Mouse (Mus musculus) spleen, adult 12 weeks (tissue): Measurements from ENCODE around the gene Ankrd55.

Source experiments
- DNase-seq: peaks from one replicate; pipeline ENCODE4 v3.0.0; 2022; ENCODE audit warnings: low spot score

The Ankrd55 gene

DNA sequence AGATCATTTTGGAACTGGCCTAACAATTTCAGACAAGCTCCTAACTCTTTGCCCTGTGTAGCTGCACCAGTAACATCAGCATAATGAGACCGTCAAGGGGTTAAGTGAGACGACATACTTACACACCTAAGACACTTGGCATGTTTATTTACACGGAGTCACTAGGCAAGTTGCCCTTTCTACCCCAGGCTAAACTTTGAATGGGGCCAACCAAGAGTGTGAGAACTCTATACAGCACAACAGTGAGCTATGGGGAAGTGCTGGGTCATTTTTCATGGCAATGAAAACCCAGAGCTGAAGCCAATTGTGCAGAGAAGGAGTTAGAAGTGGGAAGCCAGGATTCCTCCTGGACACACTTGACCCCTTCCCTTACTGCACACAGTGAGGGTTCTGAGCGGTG is 94.2 kb downstream of the Ankrd55 start:
- DNase-seq: no peak

- DNase-seq: no peak
Measured at GRCm38 (mm10) chr13:112382956-112383355, 94.7 kb downstream of the Ankrd55 start.

DNA sequence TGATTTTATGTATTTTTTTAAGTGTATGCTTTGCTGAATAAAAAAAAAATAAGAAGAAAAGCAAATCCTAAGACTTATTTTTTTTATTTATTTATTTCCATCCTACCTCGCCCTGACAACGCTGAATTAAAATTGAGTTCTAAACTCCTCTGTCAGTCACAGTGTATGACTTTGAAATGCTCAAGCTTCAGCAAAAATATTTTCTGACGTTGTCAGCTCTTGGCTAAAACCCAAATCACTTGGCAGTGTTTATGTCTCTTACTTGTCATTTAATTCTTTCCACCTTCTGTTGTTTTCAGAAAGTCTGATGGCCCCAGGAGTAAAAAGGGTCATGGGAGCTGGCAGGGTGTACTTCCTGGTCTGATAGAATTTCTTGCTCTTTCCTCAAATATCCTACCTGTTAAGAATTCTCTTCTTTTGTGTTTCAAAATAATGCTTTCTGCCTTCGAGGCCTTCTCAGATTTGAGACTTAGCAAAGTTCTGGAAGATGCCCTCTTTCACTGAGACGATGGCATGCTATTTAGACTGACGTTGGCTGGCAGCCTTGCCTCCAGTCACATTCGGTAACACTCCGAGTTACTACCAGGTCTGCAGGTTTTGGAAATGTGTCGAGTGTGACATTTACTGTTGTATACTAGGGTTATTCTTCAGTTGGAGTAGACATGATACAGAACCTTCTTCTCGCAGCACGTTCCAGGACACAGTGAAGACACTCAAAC is 95.8 kb downstream of the Ankrd55 start:
- DNase-seq: no peak

- no peak for DNase-seq
Measured at GRCm38 (mm10) chr13:112385040-112385439, 96.8 kb downstream of the Ankrd55 start.

GRCm38 (mm10) chr13:112386494-112387075 is 98.3 kb downstream of the Ankrd55 start:
- DNase-seq: no peak

- no peak for DNase-seq
Measured at GRCm38 (mm10) chr13:112387279-112387678, 99.0 kb downstream of the Ankrd55 start.

DNA sequence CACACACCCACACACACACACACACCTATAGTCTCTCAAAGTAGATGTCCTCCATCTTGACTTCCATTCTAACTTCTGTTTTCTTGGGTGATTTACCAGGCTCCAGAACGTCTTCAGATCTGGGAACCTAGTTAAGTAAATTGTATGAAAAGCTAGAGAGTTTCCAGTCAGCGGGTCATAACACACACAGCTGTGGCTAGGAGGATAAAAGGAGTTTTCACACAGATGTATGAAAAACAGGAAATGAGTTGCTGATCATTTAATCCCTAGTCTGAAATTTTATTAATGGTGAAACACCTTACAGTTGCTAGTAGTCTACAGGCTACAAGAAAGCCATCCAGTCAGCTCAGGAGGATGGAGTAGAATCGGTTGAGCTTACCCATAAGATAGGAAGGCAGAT is 99.9 kb downstream of the Ankrd55 start:
- DNase-seq: no peak

DNA sequence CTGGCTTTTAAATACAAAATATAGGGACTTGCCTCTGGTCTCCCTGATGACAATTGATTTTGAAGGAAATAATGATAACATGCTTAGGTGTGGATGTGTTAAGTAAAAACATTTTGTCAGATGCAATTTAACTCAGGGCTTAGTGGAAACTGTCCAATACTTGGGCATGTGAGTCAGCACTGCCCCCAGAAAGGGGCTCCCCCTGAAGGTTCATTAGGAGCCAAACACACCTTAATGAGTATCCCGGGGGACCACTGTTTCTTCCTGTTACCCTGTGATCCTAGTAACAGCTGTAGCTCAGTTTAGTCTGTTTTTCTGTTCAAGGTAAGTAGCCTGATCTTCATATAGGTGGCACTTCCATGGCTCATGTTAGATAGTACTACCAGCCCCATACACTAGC is 102.0 kb downstream of the Ankrd55 start:
- DNase-seq: no peak

DNA sequence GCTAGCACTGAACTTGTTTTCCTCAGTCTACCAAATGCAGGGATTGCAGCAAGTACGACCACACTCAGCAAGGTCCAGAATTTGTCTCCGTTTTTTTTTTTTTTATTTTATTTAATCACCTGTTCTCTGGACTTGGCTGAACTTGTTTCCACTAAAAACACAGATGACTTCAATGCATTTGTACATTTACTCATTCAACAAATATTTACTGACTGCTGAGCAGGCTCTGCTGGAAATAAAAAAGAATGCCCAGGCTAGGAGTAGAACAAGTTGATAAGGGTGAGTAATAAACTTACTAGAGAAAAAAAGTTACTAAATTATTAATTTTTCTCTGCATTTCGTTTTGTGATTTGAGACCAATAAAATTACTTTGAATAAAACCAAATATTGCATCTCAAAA is 103.1 kb downstream of the Ankrd55 start:
- no peak for DNase-seq

- no peak for DNase-seq
Measured at GRCm38 (mm10) chr13:112393356-112393755, 105.1 kb downstream of the Ankrd55 start.

DNA sequence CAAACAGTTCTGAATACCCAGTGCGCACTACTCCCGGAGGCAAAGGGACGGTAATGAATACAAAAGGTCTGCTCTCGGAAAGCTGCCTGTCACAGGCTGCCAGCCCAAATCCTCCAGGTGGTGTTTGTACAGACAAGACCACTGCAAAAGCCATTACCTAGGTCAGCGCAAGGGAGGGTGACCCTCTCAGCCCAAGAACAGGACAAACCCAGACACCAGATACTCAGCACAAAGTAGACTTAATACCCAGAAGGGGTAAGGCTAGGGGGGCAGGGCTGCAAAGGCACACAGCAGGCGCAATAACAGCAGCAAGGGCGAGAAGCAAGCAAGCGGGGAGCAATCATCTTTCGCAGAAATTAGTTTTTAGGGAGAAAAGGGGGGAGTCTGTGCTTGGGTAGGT is 106.0 kb downstream of the Ankrd55 start:
- DNase-seq: no peak

GRCm38 (mm10) chr13:112404723-112405122 is 116.5 kb downstream of the Ankrd55 start:
- DNase-seq: no peak

DNA sequence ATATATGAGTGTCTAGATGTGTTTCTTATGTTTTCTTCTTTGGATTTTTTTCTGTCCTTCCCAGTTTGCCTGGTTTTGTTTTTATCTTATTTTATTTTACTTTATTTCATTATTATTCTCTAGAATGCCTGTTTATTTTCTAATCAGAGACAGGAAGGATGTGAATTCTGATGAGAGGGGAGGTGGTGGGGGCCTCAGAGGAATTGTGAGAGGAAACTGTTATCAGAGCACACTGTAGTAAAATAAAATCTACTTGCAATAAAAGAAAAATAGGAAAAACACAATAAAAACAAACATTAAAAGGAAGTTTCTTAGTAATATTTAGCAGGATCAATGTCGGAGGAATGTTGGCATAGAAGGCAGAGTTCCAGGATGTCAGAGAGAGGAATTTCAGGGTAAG is 116.9 kb downstream of the Ankrd55 start:
- DNase-seq: no peak

GRCm38 (mm10) chr13:112406618-112407017 is 118.4 kb downstream of the Ankrd55 start:
- DNase-seq: no peak

DNA sequence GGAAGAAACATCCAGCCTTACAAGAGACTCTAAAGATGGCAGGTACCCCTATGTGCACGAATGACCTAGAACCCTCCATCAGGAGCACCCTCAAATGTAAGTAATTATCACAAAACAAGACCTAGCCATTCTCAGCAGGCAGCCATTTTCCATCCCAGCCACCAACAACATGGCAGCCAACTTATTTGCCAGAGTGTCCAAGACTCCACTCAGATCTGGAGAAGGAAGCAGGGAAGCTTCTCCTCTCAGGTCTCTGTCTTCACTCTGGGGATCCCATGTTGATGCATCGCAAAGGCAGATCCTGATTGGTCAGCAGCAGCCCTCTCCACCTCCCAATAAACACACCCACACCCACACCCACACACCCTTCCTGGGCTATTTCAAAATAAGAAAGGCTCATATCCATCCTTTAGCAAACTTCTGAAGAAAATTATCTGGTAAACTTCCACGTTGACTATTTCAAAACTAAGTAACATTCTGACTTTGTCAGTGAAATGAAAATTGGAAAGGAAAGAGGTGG is 119.0 kb downstream of the Ankrd55 start:
- no peak for DNase-seq

GRCm38 (mm10) chr13:112407776-112408490 is 119.7 kb downstream of the Ankrd55 start:
- no peak for DNase-seq

GRCm38 (mm10) chr13:112408701-112409100 is 120.5 kb downstream of the Ankrd55 start:
- no peak for DNase-seq

- no peak for DNase-seq
Measured at GRCm38 (mm10) chr13:112409331-112409730, 121.1 kb downstream of the Ankrd55 start.

GRCm38 (mm10) chr13:112409851-112410250 is 121.6 kb downstream of the Ankrd55 start:
- DNase-seq: no peak

DNA sequence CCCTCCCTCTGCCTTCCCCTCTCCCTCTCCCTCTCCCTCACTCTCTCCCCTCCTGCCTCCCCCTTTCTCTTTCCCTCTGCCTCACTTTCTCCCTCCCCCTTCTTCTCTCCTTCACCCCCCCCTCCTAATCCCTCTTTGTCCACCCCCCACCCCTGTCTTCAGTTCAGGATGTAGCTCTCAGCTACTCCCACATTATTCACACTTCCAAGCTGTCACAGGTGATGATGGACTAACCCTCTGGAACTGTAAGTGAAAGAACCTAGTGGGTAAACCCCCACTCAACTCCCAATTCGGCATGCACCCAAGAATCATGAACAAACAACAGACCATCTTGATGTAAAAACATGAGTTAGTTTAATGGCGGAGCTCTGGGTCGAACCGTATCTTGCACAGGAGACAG is 122.2 kb downstream of the Ankrd55 start:
- no peak for DNase-seq

DNA sequence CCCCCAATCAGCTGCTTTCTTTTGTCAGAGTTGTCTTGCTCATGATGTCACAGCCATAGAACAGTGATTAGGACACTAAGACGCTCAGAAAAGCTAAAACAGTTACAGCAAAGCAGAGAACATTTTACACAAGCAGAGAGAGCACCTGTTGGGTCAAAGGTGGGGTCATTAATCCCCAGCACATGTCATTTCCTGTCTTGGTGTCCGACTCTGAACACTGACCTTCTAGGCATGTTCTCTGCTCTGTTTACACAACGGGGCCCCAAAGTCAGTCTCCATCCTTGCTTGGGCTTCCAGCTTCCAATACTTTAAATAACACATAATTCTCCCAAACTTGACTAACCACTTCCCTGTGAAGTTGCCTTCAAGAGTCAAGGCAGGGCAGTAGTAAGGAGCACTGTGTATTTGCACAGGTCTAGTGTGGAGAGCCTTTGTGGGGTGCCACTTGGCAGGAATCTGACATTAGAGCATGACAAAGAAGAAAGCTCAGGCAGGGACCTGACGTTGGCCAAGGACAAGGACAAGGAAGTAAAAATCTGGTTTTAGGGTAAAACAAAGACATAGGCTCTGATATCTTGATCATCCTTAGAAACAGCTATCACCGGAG is 123.1 kb downstream of the Ankrd55 start:
- DNase-seq: no peak

GRCm38 (mm10) chr13:112412251-112412650 is 124.0 kb downstream of the Ankrd55 start:
- no peak for DNase-seq

GRCm38 (mm10) chr13:112412824-112413223 is 124.6 kb downstream of the Ankrd55 start:
- no peak for DNase-seq
